Mouse (Mus musculus) lung, adult 2 months (tissue): ENCODE results near the gene Zfp382. TPM values are rescaled to one million over a fixed set of nuclear protein-coding genes. Genes with fewer than 3 reads are reported as not detected.

Experiments
- DNase-seq: peaks from one replicate; pipeline ENCODE4 v3.0.0; 2022
- H3K4me1 ChIP-seq: fragments of 200-500 bp; 2 replicates; pipeline ENCODE4 v1.6.1; 2011; ENCODE audit warnings: low read length; ENCODE audit not compliant: control insufficient read depth, insufficient read depth
- H3K4me3 ChIP-seq: fragments of 200-500 bp; replicated peaks from 2 replicates; pipeline ENCODE3; 2011; ENCODE audit warnings: low read depth, mild to moderate bottlenecking, control low read depth, low read length; ENCODE audit errors: extremely low read depth
- CTCF ChIP-seq: fragments of 200-500 bp; IDR thresholded peaks from 2 replicates; pipeline ENCODE4 v1.5.1; 2011; ENCODE audit warnings: mild to moderate bottlenecking, low read length, control low read depth; ENCODE audit not compliant: insufficient read depth
- POLR2A ChIP-seq: fragments of 200-500 bp; IDR thresholded peaks from 2 replicates; pipeline ENCODE4 v1.6.1; 2011; ENCODE audit warnings: low read depth, mild to moderate bottlenecking, control low read depth, low read length, borderline replicate concordance; ENCODE audit errors: extremely low read depth
- WGBS: fragments of 180-500 bp; shearing (Covaris S2); methylation state at CpG from one replicate; pipeline ENCODE4 v1.1.7; 2018; 5-methylcytosine and 5-hydroxymethylcytosine counted together
- polyA plus RNA-seq: library from polyadenylated mRNA; depleted of rRNA; stranded (reverse); fragments of >200 nt; gene quantifications from 2 replicates; pipeline ENCODE4 v1.2.3, GENCODE M21; 2012; rRNA removed

Zfp382 gene
- 0.88 and 1.8 TPM in 2 replicates for polyA plus RNA-seq

DNA sequence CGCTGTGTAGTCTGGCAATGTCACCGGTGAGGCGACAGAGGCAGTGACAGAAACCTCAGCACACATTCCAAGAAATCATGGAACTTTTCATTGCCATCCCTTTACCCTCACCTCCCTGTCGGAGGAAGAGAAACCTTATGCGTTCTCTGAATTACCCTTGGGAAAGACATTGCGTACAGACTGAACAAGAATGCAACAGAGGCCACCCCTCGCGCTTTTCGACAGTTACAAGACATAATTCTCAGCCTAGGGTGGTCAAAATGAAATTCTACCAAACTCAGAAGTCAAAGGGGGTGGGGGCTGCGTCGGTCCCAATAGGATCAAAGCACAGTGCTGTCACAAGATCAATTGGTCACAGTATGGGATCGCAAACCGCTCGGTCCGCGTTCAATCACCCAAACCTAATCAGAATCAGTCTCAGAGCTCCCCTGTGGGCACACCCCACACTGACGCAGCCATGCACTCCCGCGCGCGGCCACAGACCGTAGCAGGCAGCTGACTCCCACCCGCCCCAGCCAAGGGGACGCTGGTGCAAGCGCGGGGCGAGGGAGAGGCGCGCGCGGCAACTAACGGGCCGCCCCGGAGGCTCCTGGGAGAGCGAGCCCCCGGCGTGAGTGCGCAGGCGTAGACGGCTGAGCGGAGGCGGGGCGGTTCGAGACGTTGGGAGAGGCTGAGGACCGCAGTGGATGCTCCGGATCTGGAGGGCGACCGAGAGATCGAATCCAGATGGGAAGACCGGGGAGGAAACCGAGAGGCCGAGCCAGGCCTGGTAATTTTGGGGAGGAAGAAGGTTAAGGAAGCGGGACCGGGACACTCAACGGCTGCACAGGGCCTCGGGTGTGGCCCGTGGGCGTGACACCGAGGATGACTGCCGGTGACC lies at the start of gene Zfp382:
Gene Zfp382, plus strand, starts transcription at position 635 of the 880 bp plus-strand sequence.
- TF ChIP-seq CTCF (no peak), POLR2A (peak; percentile 60; the same call in 1 of the 2 replicates)
- Histone ChIP-seq H3K4me3 (peak within 1 kb of the TSS; percentile 68), H3K4me1 (no peaks in the 10 kb centered on the region)
- peak; percentile 84 for DNase-seq
- under 1% methylated on average over 61 of the region's 61 CpGs for WGBS

DNA sequence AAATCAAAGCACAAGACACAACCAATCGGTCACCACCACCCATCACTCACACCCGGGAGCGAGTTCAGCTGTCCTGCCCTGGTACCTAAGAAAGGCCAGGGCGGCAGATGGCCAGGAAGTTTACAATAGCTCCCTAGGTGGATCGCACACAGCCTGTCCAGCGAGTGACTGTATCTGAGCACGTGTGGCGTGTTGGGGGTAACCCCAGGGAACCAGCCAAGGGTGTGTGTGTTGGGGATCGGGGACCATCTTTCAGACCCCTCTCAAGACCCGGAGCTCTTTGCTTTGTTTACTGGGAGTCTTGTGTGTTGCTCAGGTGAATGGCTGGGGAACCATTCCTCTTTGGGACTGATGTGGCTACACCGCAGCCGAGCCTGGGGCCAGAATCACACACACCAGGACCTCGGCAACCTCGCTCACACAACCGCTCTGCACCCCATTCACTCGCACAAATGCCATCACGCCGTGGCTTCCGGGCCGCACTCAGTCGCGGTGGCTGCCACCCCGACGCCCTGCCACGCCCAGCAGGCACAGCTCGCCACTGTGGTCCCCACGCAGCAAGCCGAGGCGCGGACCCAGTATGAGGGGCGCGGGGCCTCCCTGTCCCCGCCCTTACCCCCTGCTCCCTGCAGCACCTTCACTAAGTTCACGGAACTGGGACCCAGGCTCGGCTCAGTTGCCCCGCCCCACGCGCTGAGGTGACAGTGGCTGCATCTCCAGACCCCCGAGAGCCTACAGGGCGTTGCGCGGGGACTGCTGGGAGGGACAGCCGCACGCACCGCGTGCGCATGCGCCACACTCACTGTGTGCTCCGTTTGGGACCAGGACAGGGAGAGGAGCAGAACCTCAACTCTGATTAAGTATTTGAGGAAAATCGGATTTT lies 49.4 kb upstream of the Zfp382 start, which contains the start of gene Zfp82:
Gene Zfp82, minus strand, starts transcription at position 755 of the 883 bp plus-strand sequence.
- WGBS, result under 1% methylated on average over 50 of the region's 50 CpGs
- peak; percentile 74 for DNase-seq
- TF ChIP-seq POLR2A (peak; percentile 53; the same call in 1 of the 2 replicates), CTCF (no peak)
- H3K4me3 ChIP-seq, result peak within 1 kb of the TSS; percentile 93
- H3K4me1 ChIP-seq, result peaks cover 3% of the 10 kb centered on the region; the same call in 1 of the 2 replicates

DNA sequence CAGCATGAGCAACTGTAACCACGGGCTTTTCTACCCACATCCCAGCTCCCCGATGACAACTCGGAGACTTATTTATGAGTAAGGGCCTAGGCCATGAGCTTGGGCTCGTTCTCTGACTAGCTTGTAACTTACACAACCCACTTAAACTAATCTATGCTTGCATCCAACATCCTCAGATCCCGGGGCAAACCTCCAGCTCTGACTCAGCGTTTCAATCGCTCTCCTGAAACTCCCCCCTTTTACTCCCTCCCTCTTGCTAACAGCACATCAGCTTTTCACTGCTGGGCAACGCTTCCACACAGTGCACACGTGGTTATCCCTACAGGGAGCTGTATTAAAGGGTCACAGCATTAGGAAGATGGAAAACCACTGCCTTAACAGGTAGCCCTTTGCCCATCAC lies 35.2 kb upstream of the Zfp382 start:
- WGBS, result 79% methylated on average over 9 of the region's 9 CpGs
- TF ChIP-seq CTCF (no peak), POLR2A (no peak)

DNA sequence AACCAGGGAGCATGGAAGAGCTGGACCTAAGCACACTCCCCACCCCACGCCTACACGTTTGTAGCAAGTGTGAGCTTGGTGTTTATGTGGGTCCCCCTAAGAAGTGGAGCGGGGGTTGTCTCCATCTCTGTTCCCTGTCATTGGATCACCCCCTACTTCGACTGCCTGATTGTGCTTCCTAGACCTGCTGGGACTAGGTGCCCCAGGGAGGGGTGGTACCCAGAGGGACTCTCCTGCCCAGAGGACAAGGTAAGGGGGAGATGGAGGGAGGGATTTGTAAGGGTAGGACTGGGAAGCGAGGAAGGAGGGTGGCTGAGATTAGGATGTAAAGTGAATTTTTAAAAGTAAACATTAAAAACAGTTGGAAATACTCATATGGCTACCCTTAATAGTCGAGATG lies 32.3 kb upstream of the Zfp382 start:
- DNase-seq, result no peak
- WGBS, result 21% methylated on average over 6 of the region's 6 CpGs
- Histone ChIP-seq H3K4me1 (peaks cover 3% of the 10 kb centered on the region; the same call in 1 of the 2 replicates), H3K4me3 (no peak overlapping the region)
- no peak for TF ChIP-seq CTCF
- TF ChIP-seq POLR2A, result no peak

More for the DNA sequence above, 35.2 kb upstream of the Zfp382 start:
- no peak for DNase-seq
- Histone ChIP-seq H3K4me3 (no peak overlapping the region), H3K4me1 (no peaks in the 10 kb centered on the region)

- WGBS, result under 1% methylated on average over 40 of the region's 40 CpGs
- TF ChIP-seq CTCF (no peak), POLR2A (peak; percentile 35; the same call in 1 of the 2 replicates)
- Histone ChIP-seq H3K4me3 (peak within 1 kb of the TSS; percentile 93), H3K4me1 (peaks cover 3% of the 10 kb centered on the region; the same call in 1 of the 2 replicates)
- peak; percentile 95 for DNase-seq
Measured at GRCm38 (mm10) chr7:30090092-30090969, 31.4 kb upstream of the Zfp382 start, which contains the start of the genes Gm26920 and Zfp566. TSS of gene Gm26920 (minus strand) at chr7:30090410. TSS of gene Zfp566 (minus strand) at chr7:30090527.

DNA sequence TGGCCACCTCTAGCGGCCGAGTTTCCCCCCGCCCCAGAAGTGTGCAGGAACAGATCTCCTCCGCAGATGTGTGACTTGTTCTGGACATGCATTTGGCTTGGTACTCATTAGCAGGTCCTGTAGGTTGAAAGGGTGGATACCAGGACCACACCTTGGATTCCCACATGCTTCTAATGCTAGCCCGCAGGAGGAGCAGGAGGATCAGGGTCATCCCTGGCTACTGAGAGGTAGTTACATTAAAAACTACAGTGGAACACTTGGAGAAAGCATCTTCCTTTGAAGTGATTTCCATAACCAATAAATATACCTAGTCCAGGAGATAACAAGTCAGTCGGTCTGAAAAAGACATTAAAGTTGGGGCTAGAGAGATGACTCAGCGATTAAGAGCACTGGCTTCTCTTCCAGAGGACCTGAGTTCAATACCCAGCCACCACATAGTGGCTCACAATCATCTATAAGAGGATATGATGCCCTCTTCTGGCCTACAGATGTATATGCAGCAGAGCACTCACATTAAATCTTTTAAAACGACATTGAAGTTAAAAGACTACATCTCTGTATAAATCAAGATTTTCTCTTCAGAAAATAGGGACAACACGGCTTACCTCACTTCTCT lies 30.7 kb upstream of the Zfp382 start:
- H3K4me1 ChIP-seq, result peaks cover 4% of the 10 kb centered on the region; the same call in 1 of the 2 replicates
- H3K4me3 ChIP-seq, result peak overlapping the region; percentile 21
- WGBS, result 5% methylated on average over 9 of the region's 9 CpGs
- no peak for DNase-seq
- TF ChIP-seq CTCF (no peak), POLR2A (no peak)

- no peak for DNase-seq
- 80% methylated on average over 9 of the region's 9 CpGs for WGBS
- Histone ChIP-seq H3K4me1 (peaks cover 6% of the 10 kb centered on the region; the same call in 1 of the 2 replicates), H3K4me3 (no peak overlapping the region)
- TF ChIP-seq CTCF, result no peak
- TF ChIP-seq POLR2A, result no peak
Measured at GRCm38 (mm10) chr7:30092666-30093065, 29.1 kb upstream of the Zfp382 start.

- 71% methylated on average over 6 of the region's 6 CpGs for WGBS
- no peak for DNase-seq
- H3K4me1 ChIP-seq, result peaks cover 7% of the 10 kb centered on the region; the same call in 1 of the 2 replicates
- TF ChIP-seq POLR2A, result no peak
- no peak overlapping the region for H3K4me3 ChIP-seq
Measured at GRCm38 (mm10) chr7:30093918-30094415, 27.8 kb upstream of the Zfp382 start.
